Mouse (Mus musculus): ENCODE results near the gene Btbd35f4. TPM values are rescaled to one million over a fixed set of nuclear protein-coding genes. Genes with fewer than 3 reads are reported as not detected.

The Btbd35f4 gene
- not detected for polyA plus RNA-seq (2014; fragmentation: Illumina TruSeq; extraction: RNeasy Lipid Tissue Mini Kit (QIAGEN cat#74804); ENCODE audit: low read depth, low replicate concordance)

GRCm38 (mm10) chrX:4800196-4800595 is at the start of gene Btbd35f4:
Gene Btbd35f4, plus strand, starts transcription at chrX:4800496.

Other genes with a start within 250 kb of the Btbd35f4 start
- not detected for gene Btbd35f27, start 151.6 kb downstream of the Btbd35f4 start, polyA plus RNA-seq (2014; fragmentation: Illumina TruSeq; extraction: RNeasy Lipid Tissue Mini Kit (QIAGEN cat#74804); ENCODE audit: low read depth, low replicate concordance)